Mouse (Mus musculus) forelimb bud, embryonic 11.5 days (tissue): Measurements from ENCODE around the gene Ttll10.

Experiments
- DNase-seq: peaks from one replicate; pipeline ENCODE4 v3.0.0-alpha.2; 2012; ENCODE audit warnings: low read depth, low spot score

The Ttll10 gene

DNA sequence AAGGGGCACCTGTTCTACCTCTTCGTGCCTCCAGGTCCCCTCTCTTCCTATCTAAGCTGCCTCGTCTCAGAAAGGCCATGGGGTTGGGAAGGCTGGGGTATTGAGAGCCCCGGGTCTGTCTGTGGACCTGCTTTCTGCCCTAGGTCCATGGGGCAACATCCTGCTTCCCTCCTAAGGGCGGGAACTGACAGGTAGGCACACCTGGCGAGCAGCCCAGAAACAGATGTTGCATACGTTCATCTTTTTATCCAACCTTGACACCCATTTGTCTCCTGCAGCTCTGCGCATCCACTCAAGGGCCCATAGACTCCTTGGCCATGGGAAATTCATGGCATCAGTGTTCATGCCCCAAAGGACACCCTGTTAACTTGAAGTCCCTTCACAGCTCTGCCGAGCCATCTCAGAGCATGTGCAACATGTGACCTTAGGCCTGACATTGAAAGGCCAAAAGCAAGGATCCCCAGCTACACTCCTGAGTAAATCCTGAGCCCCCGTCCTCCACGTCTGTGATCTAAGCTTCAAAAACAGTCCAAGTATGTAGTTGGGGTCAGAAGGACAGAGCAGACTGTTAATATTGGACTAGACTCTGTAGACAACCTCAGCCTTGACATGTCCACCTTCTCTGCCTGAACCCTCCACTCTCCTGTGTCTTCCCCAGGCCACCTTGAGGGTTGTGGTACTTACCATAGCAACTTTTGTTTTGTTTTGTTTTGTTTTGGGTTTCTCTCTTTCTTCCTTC, 6.1 kb upstream of the Ttll10 start:
- no peak for DNase-seq

- no peak for DNase-seq
Observed at GRCm38 (mm10) chr4:156064510-156064897, 5.3 kb upstream of the Ttll10 start.

- no peak for DNase-seq
Observed at GRCm38 (mm10) chr4:156063861-156064509, 4.8 kb upstream of the Ttll10 start.

DNA sequence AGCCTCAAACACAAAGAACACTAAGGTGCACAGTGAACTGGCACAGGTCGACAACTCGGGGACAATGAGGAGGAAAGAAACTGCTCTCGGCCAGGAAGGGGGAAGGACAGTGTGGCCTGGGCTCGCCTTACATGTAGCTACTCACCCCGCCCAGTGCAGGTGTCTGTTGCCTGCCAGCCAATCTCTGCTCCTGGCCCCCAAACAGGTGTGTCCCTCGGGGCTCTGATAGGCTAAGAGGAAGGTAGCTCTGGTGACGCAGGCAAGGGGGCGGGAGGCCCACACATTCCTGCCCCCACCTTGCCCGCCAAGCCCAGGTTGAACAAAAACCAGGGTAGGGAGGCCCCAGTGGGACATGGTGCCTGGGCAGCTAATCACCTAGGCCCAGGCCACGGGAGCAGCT, 499 bp upstream of the Ttll10 start:
- peak; percentile 35 for DNase-seq

DNA sequence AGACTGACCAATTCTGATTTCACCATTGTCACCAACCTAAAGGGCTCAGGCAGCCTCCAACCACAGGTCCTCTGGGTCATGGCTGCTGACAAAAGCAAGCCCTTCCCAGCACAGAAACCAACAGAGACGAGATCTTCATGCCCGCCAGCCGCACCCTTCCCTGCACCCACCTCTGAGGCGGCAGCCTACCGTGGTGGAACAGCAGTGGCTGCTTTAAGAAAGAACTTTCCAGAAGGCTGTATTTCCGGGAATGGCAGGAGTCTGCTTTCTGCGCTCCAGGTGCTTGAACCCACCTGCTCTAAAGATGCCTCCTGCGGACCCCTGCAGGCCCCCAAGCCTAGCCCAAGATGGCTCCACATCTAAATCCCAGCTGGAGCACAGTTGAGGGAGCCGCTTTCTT, 388 bp downstream of the Ttll10 start:
- no peak for DNase-seq

DNA sequence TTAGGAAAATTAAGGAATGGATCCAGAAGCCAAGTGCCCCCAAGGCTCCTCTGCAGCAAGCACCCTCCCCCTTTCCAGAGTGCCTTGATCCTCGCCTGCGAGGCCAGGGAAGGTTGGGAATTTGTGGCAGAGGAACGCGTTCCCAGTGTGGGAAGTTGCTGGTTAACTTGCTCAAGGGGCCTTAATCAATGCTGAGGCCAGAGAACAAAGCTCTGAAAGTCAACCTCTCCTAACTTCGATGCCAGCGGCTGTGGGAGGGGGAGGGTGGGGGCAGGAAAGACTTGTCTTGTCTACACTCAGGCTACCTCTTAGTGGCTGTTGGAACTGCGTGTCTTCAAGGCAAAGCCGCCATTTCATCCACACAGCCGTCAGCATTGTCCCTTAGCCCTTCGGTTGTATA, 1.5 kb downstream of the Ttll10 start:
- no peak for DNase-seq

DNA sequence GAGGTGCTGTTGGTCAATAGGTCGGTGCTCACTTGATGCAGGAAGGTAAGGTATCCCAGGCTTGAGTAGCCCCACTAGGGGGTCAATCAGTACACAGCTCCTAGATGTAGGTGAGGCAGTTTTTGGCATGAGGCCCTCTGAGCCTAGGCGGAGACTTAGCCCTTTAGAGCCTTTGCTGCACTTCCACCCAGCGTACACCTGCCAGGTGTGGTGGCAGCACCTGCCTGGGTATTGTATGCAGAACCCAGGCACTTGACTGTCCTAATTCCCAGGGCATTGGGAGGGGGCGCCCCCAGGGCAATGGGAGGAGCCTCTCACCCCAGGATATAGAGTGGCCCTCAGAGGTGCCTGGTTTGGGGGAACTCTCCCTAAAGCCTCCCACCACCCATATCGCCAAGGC, 4.0 kb downstream of the Ttll10 start:
- no peak for DNase-seq

DNA sequence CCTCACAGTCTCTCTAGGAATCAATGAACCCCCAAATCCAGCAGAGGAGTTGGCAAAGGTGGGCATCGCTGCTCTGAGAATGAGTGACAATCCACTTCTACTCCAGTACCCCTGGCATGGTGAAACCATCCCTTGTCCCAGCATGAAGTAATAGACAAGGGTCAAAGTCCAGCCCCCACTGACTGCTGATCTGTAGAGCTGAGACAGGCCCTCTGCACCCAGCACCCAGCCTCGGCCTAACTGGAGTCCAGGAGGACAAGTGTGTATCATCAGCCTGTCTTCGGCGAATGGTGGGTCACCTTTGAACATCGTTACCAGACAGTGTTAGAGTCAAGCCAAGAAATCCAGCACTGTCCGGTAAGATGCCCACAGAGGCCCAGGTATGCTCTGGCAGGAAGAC, 4.6 kb downstream of the Ttll10 start:
- DNase-seq: no peak

- DNase-seq: no peak
Observed at GRCm38 (mm10) chr4:156054130-156054529, 5.1 kb downstream of the Ttll10 start.

DNA sequence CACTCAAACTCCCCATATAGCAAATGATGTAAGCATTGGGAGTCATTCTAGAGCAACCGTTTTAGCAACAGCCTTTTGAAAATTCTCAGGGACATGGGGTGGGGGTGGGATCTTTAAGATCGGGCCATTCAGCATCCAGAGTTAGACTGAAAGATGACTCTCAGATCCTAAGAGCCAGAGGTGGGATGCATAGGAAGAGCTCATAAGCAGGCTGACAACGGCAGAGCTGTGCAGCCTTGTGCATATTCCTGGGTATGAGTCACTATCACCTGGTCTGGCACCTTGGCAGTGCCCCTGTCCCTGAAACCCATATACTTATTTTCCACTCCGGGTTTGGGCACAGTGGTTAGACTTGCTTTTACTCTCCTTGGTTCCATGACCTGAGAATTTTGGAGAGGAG, 6.1 kb downstream of the Ttll10 start:
- no peak for DNase-seq

- peak; percentile 49 for DNase-seq
Observed at GRCm38 (mm10) chr4:156050391-156050980, 8.7 kb downstream of the Ttll10 start.

DNA sequence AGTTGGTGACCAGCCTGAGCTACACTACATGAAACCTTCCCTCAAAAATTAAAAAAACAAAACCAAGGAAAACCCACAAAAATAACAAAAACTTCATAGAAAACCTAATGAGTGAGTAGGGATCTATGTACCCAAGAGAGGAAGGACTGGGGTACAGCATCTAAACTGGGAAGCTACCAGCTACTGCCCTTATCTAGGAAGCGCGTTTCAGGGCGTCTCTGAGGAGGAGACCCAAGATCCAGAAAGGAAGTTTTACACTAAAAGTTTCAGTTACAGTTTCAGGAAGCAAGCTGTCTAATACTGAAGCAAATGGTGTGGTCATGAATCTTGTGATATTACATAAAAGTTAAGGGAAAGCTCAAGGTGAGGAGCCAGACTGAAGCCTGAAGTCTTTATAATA, 9.4 kb downstream of the Ttll10 start:
- no peak for DNase-seq

GRCm38 (mm10) chr4:156044754-156045153, 14.5 kb downstream of the Ttll10 start:
- DNase-seq: no peak

GRCm38 (mm10) chr4:156034901-156035300, 24.3 kb downstream of the Ttll10 start:
- no peak for DNase-seq

DNA sequence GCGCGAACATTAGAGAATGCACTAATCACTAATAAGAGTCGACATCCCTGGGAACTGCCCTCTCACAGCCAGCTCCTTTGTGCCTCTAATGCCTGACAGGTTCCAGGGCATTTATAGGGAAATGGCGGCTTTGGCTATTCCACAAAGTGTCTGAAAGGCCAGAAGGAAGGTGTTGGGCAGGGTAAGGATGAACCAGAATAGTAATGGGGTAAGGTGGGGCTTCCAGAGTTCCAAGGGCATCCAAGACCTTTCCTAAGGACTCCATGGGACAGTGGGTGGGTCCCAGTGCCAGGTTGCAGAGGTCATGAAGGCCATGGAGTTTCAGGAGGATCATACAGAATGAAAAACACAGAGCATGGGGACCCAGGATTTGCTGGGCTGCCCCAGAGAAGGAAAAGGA, 24.9 kb downstream of the Ttll10 start:
- no peak for DNase-seq

DNA sequence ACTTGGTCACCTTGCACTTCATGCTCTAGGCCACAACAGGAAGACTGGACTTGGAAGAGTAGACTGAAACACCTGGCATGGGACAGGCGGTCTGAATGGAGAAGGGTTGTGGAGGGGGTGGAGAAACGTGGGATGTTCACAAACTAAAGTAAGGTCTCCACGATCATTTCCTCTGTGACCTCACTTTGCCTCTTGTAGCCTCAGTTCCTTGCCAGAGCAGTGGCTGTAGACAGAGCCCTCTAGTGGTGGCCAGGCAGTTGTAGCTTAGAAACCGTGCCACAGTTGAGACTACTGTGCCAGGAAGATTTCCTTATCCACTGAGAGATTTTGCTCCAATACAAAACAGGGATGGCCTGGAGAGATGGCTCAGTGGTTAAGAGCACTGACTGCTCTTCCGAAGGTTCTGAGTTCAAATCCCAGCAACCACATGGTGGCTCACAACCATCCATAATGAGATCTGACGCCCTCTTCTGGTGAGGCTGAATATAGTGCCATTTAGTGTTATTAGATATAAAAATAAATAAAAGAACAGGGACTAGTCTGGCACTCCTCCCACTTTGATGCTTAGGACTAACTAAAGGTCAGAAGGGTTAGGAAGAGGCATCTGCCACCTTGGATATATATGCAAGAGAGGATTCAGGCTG, 25.6 kb downstream of the Ttll10 start:
- peak; percentile 46 for DNase-seq

DNA sequence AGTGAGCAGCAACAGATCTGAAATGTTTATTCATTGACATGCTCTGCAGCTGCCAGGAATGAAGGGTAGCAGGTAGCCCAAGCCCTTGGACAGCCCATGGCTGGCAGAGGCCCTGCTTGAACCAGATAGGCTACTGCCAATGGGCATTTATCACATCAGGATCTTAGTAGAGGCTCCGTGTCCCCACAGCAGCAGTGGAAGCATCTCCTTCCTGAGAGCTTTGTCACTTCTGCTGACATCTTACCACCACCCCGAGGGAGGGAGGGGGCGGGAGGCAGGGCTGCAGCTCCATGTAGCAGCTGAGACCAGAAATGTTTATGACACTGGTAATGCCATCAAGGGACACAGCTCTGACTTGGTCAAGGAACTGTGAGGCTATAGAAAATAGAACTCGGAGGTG, 26.4 kb downstream of the Ttll10 start:
- no peak for DNase-seq

- DNase-seq: peak; percentile 84
Observed at GRCm38 (mm10) chr4:156031593-156032391, 27.4 kb downstream of the Ttll10 start.

- no peak for DNase-seq
Observed at GRCm38 (mm10) chr4:156031255-156031592, 28.0 kb downstream of the Ttll10 start.

GRCm38 (mm10) chr4:156030651-156031118, 28.5 kb downstream of the Ttll10 start:
- DNase-seq: no peak

GRCm38 (mm10) chr4:156028580-156028979, 30.6 kb downstream of the Ttll10 start:
- no peak for DNase-seq

GRCm38 (mm10) chr4:156026013-156026412, 33.2 kb downstream of the Ttll10 start, which contains the start of gene Tnfrsf18:
Gene Tnfrsf18, plus strand, starts transcription at chr4:156026164.
- no peak for DNase-seq
